In the genomic region with DNA sequence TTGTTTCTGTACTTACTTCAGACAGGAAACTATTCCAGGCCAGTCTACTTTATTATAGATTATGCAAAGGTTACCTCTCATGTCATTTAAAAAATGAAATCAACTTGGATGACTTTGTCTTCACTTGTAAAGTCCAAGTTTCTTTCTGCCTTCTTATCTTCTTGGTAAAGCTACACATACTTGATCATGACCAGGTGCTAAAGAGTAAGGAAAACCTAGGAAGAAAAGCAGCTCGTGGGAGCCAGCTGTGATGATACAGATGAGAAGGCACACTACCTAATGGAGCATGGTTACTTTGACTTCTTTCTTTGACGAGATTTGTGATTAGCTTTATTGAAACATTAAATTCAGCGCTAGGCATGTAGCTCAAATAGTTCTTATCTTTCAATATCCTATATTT, we compare ENCODE assay signal across 29 mouse cellular contexts. TPM values are rescaled to one million over a fixed set of nuclear protein-coding genes. Genes with fewer than 3 reads are reported as not detected.
DNase-seq lines count a peak whose midpoint lies in the region; ATAC-seq and TF ChIP-seq lines count a peak whose summit lies in the region.
"Had no signal": no experiment of that assay in that cellular context is flagged by ENCODE, and none has a peak within 500 bp of the region (broad histone marks: within the 10 kb centered on the region; RNA-seq: fewer than 3 reads in every experiment).

No protein-coding gene starts in this region.

- no peaks in the 10 kb centered on the region for H3K9me3 ChIP-seq in intestine, postnatal 0 days (ENCODE audit: control insufficient read depth)
- no peaks in the 10 kb centered on the region for H3K9me3 ChIP-seq in liver, embryonic 12.5 days (replicated peaks)
- H3K9me3 ChIP-seq in liver, embryonic 15.5 days (replicated peaks), result no peaks in the 10 kb centered on the region
- no peaks in the 10 kb centered on the region for H3K9me3 ChIP-seq in forebrain, embryonic 14.5 days (replicated peaks; ENCODE audit: control insufficient read depth, low read length)
- H3K9me3 ChIP-seq: embryonic facial prominence, embryonic 10.5 days; embryonic facial prominence, embryonic 13.5 days; forebrain, embryonic 12.5 days; heart, embryonic 12.5 days; heart, embryonic 15.5 days; hindbrain, embryonic 12.5 days; hindbrain, embryonic 15.5 days had no signal

- H3K9ac ChIP-seq in intestine, postnatal 0 days (ENCODE audit: low read depth, low read length), result no peak overlapping the region
- H3K9ac ChIP-seq in liver, embryonic 12.5 days, result 0 out of 2 replicates have a peak overlapping the region, but pooled peaks have one; percentile 35
- no peak overlapping the region for H3K9ac ChIP-seq in liver, embryonic 15.5 days
- H3K9ac ChIP-seq in forebrain, embryonic 14.5 days (ENCODE audit: low read length), result no peak overlapping the region
- H3K9ac ChIP-seq: embryonic facial prominence, embryonic 13.5 days; forebrain, embryonic 12.5 days; heart, embryonic 12.5 days; heart, embryonic 15.5 days; hindbrain, embryonic 12.5 days; hindbrain, embryonic 15.5 days had no signal

- H3K4me3 ChIP-seq in intestine, postnatal 0 days (ENCODE audit: low read depth, low read length), result no peak overlapping the region
- no peak overlapping the region for H3K4me3 ChIP-seq in liver, embryonic 12.5 days
- no peak overlapping the region for H3K4me3 ChIP-seq in liver, embryonic 15.5 days (replicated peaks)
- no peak overlapping the region for H3K4me3 ChIP-seq in forebrain, embryonic 14.5 days (ENCODE audit: low read depth, low read length)
- H3K4me3 ChIP-seq: embryonic facial prominence, embryonic 10.5 days; embryonic facial prominence, embryonic 13.5 days; erythroblast, embryonic 14.5 days; forebrain, embryonic 12.5 days; gastrocnemius, adult 2 months; heart, embryonic 12.5 days; heart, embryonic 15.5 days; hindbrain, embryonic 12.5 days; hindbrain, embryonic 15.5 days had no signal

- no peaks in the 10 kb centered on the region for H3K4me1 ChIP-seq in intestine, postnatal 0 days (replicated peaks; ENCODE audit: control insufficient read depth, insufficient read depth, low read length)
- H3K4me1 ChIP-seq in liver, embryonic 12.5 days, result peaks cover 36% of the 10 kb centered on the region
- peaks cover 20% of the 10 kb centered on the region for H3K4me1 ChIP-seq in liver, embryonic 15.5 days (replicated peaks)
- no peaks in the 10 kb centered on the region for H3K4me1 ChIP-seq in forebrain, embryonic 14.5 days (ENCODE audit: control insufficient read depth, insufficient read depth, low read length)
- H3K4me1 ChIP-seq: embryonic facial prominence, embryonic 10.5 days; embryonic facial prominence, embryonic 13.5 days; forebrain, embryonic 12.5 days; heart, embryonic 12.5 days; heart, embryonic 15.5 days; hindbrain, embryonic 12.5 days; hindbrain, embryonic 15.5 days had no signal

- TF ChIP-seq CTCF in intestine, postnatal 0 days (IDR thresholded peaks at IDR 0.05; ENCODE audit: low read depth), result no peak

- 55% methylated on average over 3 of the region's 3 CpGs for WGBS in intestine, postnatal 0 days
- WGBS in liver, embryonic 12.5 days (ENCODE audit: insufficient replicate concordance), result 61% methylated on average over 3 of the region's 3 CpGs
- WGBS in liver, embryonic 15.5 days (ENCODE audit: insufficient replicate concordance), result 62% methylated on average over 3 of the region's 3 CpGs
- 82% methylated on average over 3 of the region's 3 CpGs for WGBS in forebrain, embryonic 14.5 days

- H3K27me3 ChIP-seq in intestine, postnatal 0 days (replicated peaks; ENCODE audit: control insufficient read depth, insufficient read depth, low read length), result no peaks in the 10 kb centered on the region
- H3K27me3 ChIP-seq in liver, embryonic 12.5 days (replicated peaks), result no peaks in the 10 kb centered on the region
- no peaks in the 10 kb centered on the region for H3K27me3 ChIP-seq in liver, embryonic 15.5 days
- H3K27me3 ChIP-seq in forebrain, embryonic 14.5 days (replicated peaks; ENCODE audit: control insufficient read depth, insufficient read depth, low read length), result no peaks in the 10 kb centered on the region
- H3K27me3 ChIP-seq: embryonic facial prominence, embryonic 13.5 days; forebrain, embryonic 12.5 days; heart, embryonic 12.5 days; heart, embryonic 15.5 days; hindbrain, embryonic 12.5 days; hindbrain, embryonic 15.5 days had no signal

- H3K4me2 ChIP-seq in intestine, postnatal 0 days (replicated peaks; ENCODE audit: low read depth), result peak overlapping the region; percentile 30; the same call in 1 of the 2 replicates
- no peak overlapping the region for H3K4me2 ChIP-seq in liver, embryonic 12.5 days
- no peak overlapping the region for H3K4me2 ChIP-seq in liver, embryonic 15.5 days
- no peak overlapping the region for H3K4me2 ChIP-seq in forebrain, embryonic 14.5 days (ENCODE audit: low read length)
- H3K4me2 ChIP-seq: embryonic facial prominence, embryonic 13.5 days; forebrain, embryonic 12.5 days; heart, embryonic 12.5 days; heart, embryonic 15.5 days; hindbrain, embryonic 12.5 days; hindbrain, embryonic 15.5 days had no signal

- peaks cover 5% of the 10 kb centered on the region for H3K36me3 ChIP-seq in intestine, postnatal 0 days (ENCODE audit: control insufficient read depth, insufficient read depth)
- H3K36me3 ChIP-seq in liver, embryonic 12.5 days, result peaks cover 15% of the 10 kb centered on the region
- peaks cover 7% of the 10 kb centered on the region for H3K36me3 ChIP-seq in liver, embryonic 15.5 days (replicated peaks)
- H3K36me3 ChIP-seq in forebrain, embryonic 14.5 days (ENCODE audit: control insufficient read depth, insufficient read depth, low read length), result 0 out of 2 replicates have a peak, but pooled peaks cover 4% of the 10 kb centered on the region

- DNase-seq in c-Kit-positive CD71-positive TER-119-positive erythroid progenitor cells, embryonic 14.5 days (ENCODE audit: low spot score), result peak; percentile 38
- DNase-seq in forebrain, embryonic 14.5 days (ENCODE audit: low spot score), result no peak
- no peak for DNase-seq in adrenal gland, postnatal 25 days
- no peak for DNase-seq in layer of hippocampus, adult 9-10 months (ENCODE audit: low spot score)
- DNase-seq in adrenal gland, adult 8-10 months, result no peak
- DNase-seq: adrenal gland, postnatal 10 days; cerebellum, adult 11-12 months; cerebellum, adult 8-10 months; cerebellum, postnatal 10 days; cerebellum, postnatal 36 days; embryo, embryonic 11 days; gastrocnemius, adult 2 months; gastrocnemius, postnatal 14 days; heart, adult 11 months; heart, postnatal 10 days; heart, postnatal 4 days had no signal

- ATAC-seq in intestine, postnatal 0 days, result 0 out of 2 replicates have a peak, but pooled peaks have one; percentile 54
- peak; percentile 75 for ATAC-seq in liver, embryonic 12.5 days
- no peak for ATAC-seq in liver, embryonic 15.5 days (ENCODE audit: insufficient read depth)
- no peak for ATAC-seq in forebrain, embryonic 14.5 days
- ATAC-seq: activated CD4-positive, CD25-positive, alpha-beta regulatory T cell, adult 4 months; forebrain, embryonic 16.5 days had no signal

- peak overlapping the region; percentile 62; the same call in 1 of the 2 replicates for H3K27ac ChIP-seq in intestine, postnatal 0 days (ENCODE audit: low read depth, low read length)
- peak overlapping the region; percentile 82 for H3K27ac ChIP-seq in liver, embryonic 12.5 days
- H3K27ac ChIP-seq in liver, embryonic 15.5 days (replicated peaks), result peak overlapping the region; percentile 53; the same call in 1 of the 2 replicates
- H3K27ac ChIP-seq in forebrain, embryonic 14.5 days (ENCODE audit: low read depth, low read length), result no peak overlapping the region
- H3K27ac ChIP-seq: embryonic facial prominence, embryonic 10.5 days; embryonic facial prominence, embryonic 13.5 days; forebrain, embryonic 12.5 days; gastrocnemius, adult 2 months; heart, embryonic 15.5 days; hindbrain, embryonic 12.5 days; hindbrain, embryonic 15.5 days had no signal

RNA-seq across cellular contexts. Expression of a gene that starts 40.7 kb away (rescaled TPM):
- polyA plus RNA-seq in intestine, postnatal 0 days (2015; fragmentation: Nextera tagmentation; extraction: Ambion mirVana), result 10.5 and 13.2 TPM in 2 replicates
- polyA plus RNA-seq in liver, embryonic 12.5 days (2016; fragmentation: Nextera tagmentation; extraction: Ambion mirVana), result 13.1 and 13.6 TPM in 2 replicates
- polyA plus RNA-seq in liver, embryonic 15.5 days (2015; fragmentation: Nextera tagmentation; extraction: Ambion mirVana), result 3.8 and 5.0 TPM in 2 replicates
- polyA plus RNA-seq in forebrain, embryonic 14.5 days (2014; fragmentation: Nextera tagmentation; extraction: Ambion mirVana), result 9.2 and 9.7 TPM in 2 replicates
- total RNA-seq in adrenal gland, postnatal 25 days (2021), result 34.8 and 37.4 TPM in 2 replicates
- total RNA-seq in adrenal gland, adult 8-10 months (2022), result 10 to 100 TPM; 33.4 to 46.7 (median 39.3) TPM

Comparison
In these comparisons a context has a peak if more than half of its experiments do, and no peak if none do; other contexts are left out.
1. ATAC-seq: peak in intestine, postnatal 0 days (single experiment) and liver, embryonic 12.5 days (single experiment); none in liver, embryonic 15.5 days (single experiment) and forebrain, embryonic 14.5 days (single experiment).